Mouse (Mus musculus) CH12.LX (cell line): ENCODE measurements around the gene Bcas1. TPM values are rescaled to one million over a fixed set of nuclear protein-coding genes. Genes with fewer than 3 reads are reported as not detected.
A peak's percentile ranks its signal among the peaks of the same experiment; 100 is the strongest.

ENCODE experiments used
- DNase-seq: peaks from one replicate; pipeline ENCODE4 v3.0.0-alpha.2; 2013; ENCODE audit errors: extremely low read depth
- H3K27ac ChIP-seq: 2 replicates; pipeline ENCODE4 v1.5.1; 2012; ENCODE audit warnings: low read depth, mild to moderate bottlenecking, control low read depth, moderate library complexity; ENCODE audit not compliant: insufficient read depth
- H3K27me3 ChIP-seq: replicated peaks from 2 replicates; pipeline ENCODE3; 2012; ENCODE audit warnings: inconsistent platforms
- H3K36me3 ChIP-seq, 2 experiments: replicated peaks in 1 of 2; 2 replicates each; pipeline versions ENCODE3 to v1.6.1; 2012; ENCODE audit warnings: inconsistent platforms in 1 of 2, low read length in 1 of 2, mild to moderate bottlenecking in 1 of 2, mixed read lengths in 1 of 2, moderate library complexity in 1 of 2; ENCODE audit not compliant: control insufficient read depth in 1 of 2, insufficient read depth in 1 of 2
- H3K4me1 ChIP-seq, 2 experiments: 2 replicates each; pipeline ENCODE4 v1.6.1; 2012; ENCODE audit warnings: inconsistent platforms in 1 of 2, moderate library complexity in 1 of 2; ENCODE audit not compliant: insufficient read depth in 2 of 2, control insufficient read depth in 1 of 2
- H3K4me2 ChIP-seq: 2 replicates; pipeline ENCODE4 v1.6.1; 2012; ENCODE audit warnings: low read depth, mild to moderate bottlenecking, control low read depth; ENCODE audit not compliant: poor library complexity, insufficient read depth, severe bottlenecking
- H3K4me3 ChIP-seq, 3 experiments: fragments of 150-350 bp in 1 of 3; sonication (generic) in 1 of 3; replicated peaks in 1 of 3; 2 replicates each; pipeline versions ENCODE3 to v1.5.1; 2011 to 2012; ENCODE audit warnings: low read depth in 2 of 3, low read length in 2 of 3, mild to moderate bottlenecking in 2 of 3, moderate library complexity in 2 of 3, control low read depth in 1 of 3, improper control_type of control experiment in 1 of 3, inconsistent platforms in 1 of 3, mixed read lengths in 1 of 3; ENCODE audit not compliant: poor library complexity in 1 of 3
- H3K79me2 ChIP-seq: replicated peaks from 2 replicates; pipeline ENCODE4 v1.6.1; 2012; ENCODE audit warnings: mild to moderate bottlenecking, moderate library complexity; ENCODE audit not compliant: control insufficient read depth, poor library complexity, insufficient read depth, severe bottlenecking; ENCODE audit errors: extremely low read depth
- H3K9ac ChIP-seq: 2 replicates; pipeline ENCODE4 v1.6.1; 2012; ENCODE audit warnings: low read depth, mild to moderate bottlenecking, control low read depth, moderate library complexity; ENCODE audit not compliant: insufficient read depth
- H3K9me3 ChIP-seq: replicated peaks from 2 replicates; pipeline ENCODE3; 2012; ENCODE audit warnings: low read length, inconsistent platforms, mixed read lengths
- CHD2 ChIP-seq: IDR thresholded peaks from 2 replicates; pipeline ENCODE4 v1.6.1; 2011; ENCODE audit warnings: low read length, improper control_type of control experiment
- CTCF ChIP-seq, 2 experiments: IDR thresholded peaks in 1 of 2; conservative IDR thresholded peaks in 1 of 2; 2 replicates each; pipeline ENCODE4 v1.5.1; 2011 to 2012; ENCODE audit warnings: low read depth in 2 of 2, low read length in 2 of 2, improper control_type of control experiment in 1 of 2, inconsistent platforms in 1 of 2, mild to moderate bottlenecking in 1 of 2, moderate library complexity in 1 of 2
- E2F4 ChIP-seq: IDR thresholded peaks from 2 replicates; pipeline ENCODE4 v1.6.1; 2011; ENCODE audit warnings: low read depth, low read length, improper control_type of control experiment; ENCODE audit not compliant: insufficient replicate concordance
- ETS1 ChIP-seq: conservative IDR thresholded peaks from 2 replicates; pipeline ENCODE4 v1.6.1; 2012; ENCODE audit warnings: low read depth, mild to moderate bottlenecking, inconsistent platforms, low read length, improper control_type of control experiment, moderate library complexity
- MAFK ChIP-seq: IDR thresholded peaks from 2 replicates; pipeline ENCODE4 v1.6.1; 2011; ENCODE audit warnings: low read length, improper control_type of control experiment; ENCODE audit not compliant: insufficient replicate concordance
- MAX ChIP-seq: IDR thresholded peaks from 2 replicates; pipeline ENCODE4 v1.6.1; 2011; ENCODE audit warnings: low read length, improper control_type of control experiment
- MEF2A ChIP-seq: IDR thresholded peaks from 2 replicates; pipeline ENCODE4 v1.6.1; 2014; ENCODE audit warnings: low read depth, mild to moderate bottlenecking, inconsistent platforms, low read length, improper control_type of control experiment, borderline replicate concordance
- MYC ChIP-seq: IDR thresholded peaks from 2 replicates; pipeline ENCODE4 v1.6.1; 2011; ENCODE audit warnings: low read depth, mild to moderate bottlenecking, improper control_type of control experiment, low read length
- NRF1 ChIP-seq: IDR thresholded peaks from 2 replicates; pipeline ENCODE4 v1.6.1; 2014; ENCODE audit warnings: low read depth, mild to moderate bottlenecking, inconsistent platforms, low read length, improper control_type of control experiment, moderate library complexity
- PAX5 ChIP-seq: IDR thresholded peaks from 2 replicates; pipeline ENCODE4 v1.6.1; 2012; ENCODE audit warnings: low read length, inconsistent platforms, mixed read lengths
- POLR2AphosphoS2 ChIP-seq: IDR thresholded peaks from 2 replicates; pipeline ENCODE4 v1.6.1; 2011; ENCODE audit warnings: low read depth, low read length, improper control_type of control experiment
- RAD21 ChIP-seq: IDR thresholded peaks from 2 replicates; pipeline ENCODE4 v1.6.1; 2011; ENCODE audit warnings: low read depth, mild to moderate bottlenecking, low read length, improper control_type of control experiment, moderate library complexity
- RCOR1 ChIP-seq: conservative IDR thresholded peaks from 2 replicates; pipeline ENCODE4 v1.6.1; 2012; ENCODE audit warnings: low read depth, mild to moderate bottlenecking, inconsistent platforms, low read length, improper control_type of control experiment
- TBP ChIP-seq: conservative IDR thresholded peaks from 2 replicates; pipeline ENCODE4 v1.6.1; 2011; ENCODE audit warnings: low read depth, low read length, improper control_type of control experiment
- TCF12 ChIP-seq: IDR thresholded peaks from 2 replicates; pipeline ENCODE4 v1.6.1; 2014; ENCODE audit warnings: low read depth, mild to moderate bottlenecking, inconsistent platforms, low read length, improper control_type of control experiment
- UBTF ChIP-seq: IDR thresholded peaks from 2 replicates; pipeline ENCODE4 v1.6.1; 2012; ENCODE audit warnings: low read depth, mild to moderate bottlenecking, inconsistent platforms, low read length, improper control_type of control experiment, moderate library complexity
- USF1 ChIP-seq: IDR thresholded peaks from 2 replicates; pipeline ENCODE4 v1.6.1; 2014; ENCODE audit warnings: low read depth, mild to moderate bottlenecking, inconsistent platforms, low read length, improper control_type of control experiment
- USF2 ChIP-seq: conservative IDR thresholded peaks from 2 replicates; pipeline ENCODE4 v1.6.1; 2011; ENCODE audit warnings: low read depth, low read length, improper control_type of control experiment
- ZMIZ1 ChIP-seq: IDR thresholded peaks from 2 replicates; pipeline ENCODE4 v1.6.1; 2012; ENCODE audit warnings: low read depth, mild to moderate bottlenecking, inconsistent platforms, low read length, improper control_type of control experiment
- dilution Hi-C: fragments of 300-500 bp; cut with MboI; formaldehyde crosslinking; loops from 2 replicates; pipeline ENCODE4 v1.14.3; 2020; ENCODE audit warnings: low sequenced_read_pairs; ENCODE audit not compliant: extremely low pct_unique_long_range_greater_than_20kb, extremely low pct_ligation_motif_present
- in situ Hi-C: fragments of 300-500 bp; cut with MboI; formaldehyde crosslinking; loops from 3 replicates; pipeline ENCODE4 v1.14.3; 2019; ENCODE audit warnings: low sequenced_read_pairs, low pct_ligation_motif_present, low pct_unique_long_range_greater_than_20kb, mixed read lengths
- polyA plus RNA-seq: library from polyadenylated mRNA; unstranded; fragments of >175 nt; gene quantifications from 2 replicates; pipeline ENCODE4 v1.2.1, GENCODE M21; 2012; ENCODE audit warnings: low read depth; ENCODE audit not compliant: insufficient read length
- total RNA-seq, 2 experiments: library from RNA; depleted of rRNA; stranded (reverse); fragments of 300-350 nt in 1 of 2; fragments of >200 nt in 1 of 2; gene quantifications; 2 replicates each; pipeline ENCODE4 v1.2.3; 2012 to 2014

The Bcas1 gene
- total and polyA plus RNA-seq, 3 experiments, result 0.17 TPM; not detected in 2

DNA sequence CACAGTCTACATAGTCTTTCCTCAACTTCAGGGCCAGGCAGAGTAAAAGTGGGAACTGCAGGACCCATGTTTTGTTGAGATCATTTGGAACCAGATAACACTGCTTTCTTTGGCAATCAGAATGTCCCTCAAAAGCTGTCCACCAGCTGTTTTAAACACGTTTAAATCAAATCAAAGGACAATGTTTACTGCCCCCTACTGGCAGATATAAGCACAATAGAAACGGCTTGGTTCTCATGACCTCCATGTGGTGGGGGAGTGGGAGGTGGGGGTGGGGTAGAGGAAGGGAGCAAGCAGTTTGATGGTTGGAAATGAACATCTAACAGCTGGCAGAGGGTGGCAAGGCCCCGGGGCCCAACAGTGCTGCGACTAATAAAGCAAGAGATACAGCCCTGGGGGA is 5.7 kb downstream of the Bcas1 start:
- Histone ChIP-seq H3K36me3 (no peaks in the 10 kb centered on the region), H3K27me3 (peaks cover 57% of the 10 kb centered on the region), H3K9ac (no peak overlapping the region), H3K4me2 (no peak overlapping the region), H3K27ac (no peak overlapping the region), H3K9me3 (peaks cover 5% of the 10 kb centered on the region), H3K4me1 (0 out of 4 replicates have a peak, but pooled peaks cover 0 to 2% of the 10 kb centered on the region in 2 experiments), H3K79me2 (no peaks in the 10 kb centered on the region), H3K4me3 (no peak overlapping the region)
- TF ChIP-seq CHD2, result 0 out of 2 replicates have a peak, but pooled peaks have one; percentile 29
- peak in 1 of 2 experiments; percentile 55; a peak in 2 of 4 replicates for TF ChIP-seq CTCF (conservative IDR thresholded peaks at IDR 0.05 in 1 of 2, IDR thresholded peaks at IDR 0.05 in 1 of 2; ENCODE audit: low read depth in 2 of 2, low read length in 2 of 2)
- no peak for TF ChIP-seq ETS1
- in situ Hi-C loops (no loop called here), dilution Hi-C loops (no loop called here)
- no peak for DNase-seq

DNA sequence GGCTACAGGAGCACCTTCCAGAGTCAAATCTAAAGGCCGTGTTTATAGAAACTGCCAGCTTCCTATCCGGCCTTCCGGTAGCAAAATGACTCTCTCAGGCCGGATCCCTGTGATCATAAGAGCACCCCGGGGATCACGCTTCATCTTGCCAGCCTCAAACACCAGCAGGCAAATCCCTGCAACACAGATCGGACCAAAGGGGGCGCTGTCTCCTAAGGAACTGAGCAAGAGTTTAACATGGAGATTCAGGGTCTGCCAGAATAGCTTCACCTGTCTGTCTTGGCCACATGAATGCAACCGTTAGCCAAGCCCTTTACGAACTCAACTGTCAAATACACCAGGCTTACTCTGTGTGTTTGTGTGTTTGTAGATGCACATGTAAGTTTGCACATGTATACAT is 8.9 kb downstream of the Bcas1 start:
- H3K9ac ChIP-seq, result no peak overlapping the region
- H3K9me3 ChIP-seq, result peaks cover 3% of the 10 kb centered on the region
- TF ChIP-seq PAX5, result no peak
- peak; percentile 14 to 60; a peak in 2 of 4 replicates for TF ChIP-seq CTCF (conservative IDR thresholded peaks at IDR 0.05 in 1 of 2, IDR thresholded peaks at IDR 0.05 in 1 of 2; ENCODE audit: low read depth in 2 of 2, low read length in 2 of 2)
- no peak for TF ChIP-seq POLR2AphosphoS2
- peak; percentile 47 for TF ChIP-seq RAD21
- TF ChIP-seq, all 38 proteins: peak for 2
- Histone ChIP-seq H3K4me2 (peak overlapping the region; percentile 51; the same call in 1 of the 2 replicates), H3K4me3 (no peak overlapping the region), H3K36me3 (no peaks in the 10 kb centered on the region), H3K27ac (no peak overlapping the region), H3K4me1 (0 out of 4 replicates have a peak, but pooled peaks cover 0 to 2% of the 10 kb centered on the region in 2 experiments), H3K27me3 (peaks cover 62% of the 10 kb centered on the region), H3K79me2 (no peaks in the 10 kb centered on the region)
- in situ Hi-C loops (no loop called here), dilution Hi-C loops (no loop called here)
- DNase-seq, result peak; percentile 22

- H3K4me2 ChIP-seq, result no peak overlapping the region
- no peak for DNase-seq
- H3K27ac ChIP-seq, result no peak overlapping the region
- TF ChIP-seq NRF1 (no peak), MYC (no peak), TCF12 (no peak), UBTF (no peak), PAX5 (no peak), MAFK (no peak), MAX (no peak), E2F4 (no peak), ZMIZ1 (no peak), USF2 (no peak), USF1 (no peak), RCOR1 (no peak), TBP (no peak), MEF2A (no peak)
- no peaks in the 10 kb centered on the region for H3K36me3 ChIP-seq
- peaks cover 84% of the 10 kb centered on the region for H3K27me3 ChIP-seq
- H3K9ac ChIP-seq, result no peak overlapping the region
- H3K4me1 ChIP-seq, result peaks cover 0 to 3% of the 10 kb centered on the region in 2 experiments; a peak in 1 of 4 replicates
- in situ Hi-C loops (no loop called here), dilution Hi-C loops (no loop called here)
- no peak overlapping the region for H3K4me3 ChIP-seq
- H3K79me2 ChIP-seq, result no peaks in the 10 kb centered on the region
- no peaks in the 10 kb centered on the region for H3K9me3 ChIP-seq
Observed at GRCm38 (mm10) chr2:170411490-170412168, 16.0 kb downstream of the Bcas1 start.
